Mouse (Mus musculus) kidney, adult 2 months (tissue): ENCODE results near the gene Syne1. TPM values are rescaled to one million over a fixed set of nuclear protein-coding genes. Genes with fewer than 3 reads are reported as not detected.
A peak's percentile ranks its signal among the peaks of the same experiment; 100 is the strongest.

Experiments
- DNase-seq: peaks from one replicate; pipeline ENCODE4 v3.0.0; 2021
- H3K27ac ChIP-seq: fragments of 200-500 bp; 2 replicates; pipeline ENCODE4 v1.5.1; 2012; ENCODE audit warnings: low read depth, low read length, control low read depth, inconsistent platforms; ENCODE audit not compliant: insufficient read depth
- H3K27me3 ChIP-seq: fragments of 200-500 bp; replicated peaks from 2 replicates; pipeline ENCODE4 v1.6.1; 2012; ENCODE audit warnings: mild to moderate bottlenecking, moderate library complexity, low read length, inconsistent platforms; ENCODE audit not compliant: control insufficient read depth, insufficient read depth
- H3K36me3 ChIP-seq: fragments of 200-500 bp; 2 replicates; pipeline ENCODE4 v1.6.1; 2012; ENCODE audit warnings: mild to moderate bottlenecking, moderate library complexity, low read length, inconsistent platforms; ENCODE audit not compliant: control insufficient read depth, insufficient read depth
- H3K4me1 ChIP-seq: fragments of 200-500 bp; 2 replicates; pipeline ENCODE4 v1.6.1; 2011; ENCODE audit warnings: low read length; ENCODE audit not compliant: control insufficient read depth, insufficient read depth
- H3K4me3 ChIP-seq: fragments of 200-500 bp; 2 replicates; pipeline ENCODE4 v1.5.1; 2011; ENCODE audit warnings: mild to moderate bottlenecking, low read depth, low read length, control low read depth; ENCODE audit not compliant: insufficient read depth
- CTCF ChIP-seq: fragments of 200-500 bp; conservative IDR thresholded peaks from 2 replicates; pipeline ENCODE4 v1.5.1; 2011; ENCODE audit warnings: low read depth, mild to moderate bottlenecking, control low read depth, low read length, moderate library complexity, mixed read lengths; ENCODE audit not compliant: insufficient read depth, insufficient read length
- POLR2A ChIP-seq: fragments of 200-500 bp; IDR thresholded peaks from one replicate; pipeline ENCODE4 v1.6.1; 2011; ENCODE audit warnings: low read depth, low read length, control low read depth
- WGBS: fragments of 180-500 bp; shearing (Covaris S2); methylation state at CpG from one replicate; pipeline ENCODE4 v1.1.7; 2018; 5-methylcytosine and 5-hydroxymethylcytosine counted together
- polyA plus RNA-seq: library from polyadenylated mRNA; depleted of rRNA; stranded (reverse); fragments of >200 nt; gene quantifications from 2 replicates; pipeline ENCODE4 v1.2.3, GENCODE M21; 2012

The Syne1 gene
- polyA plus RNA-seq, 1 experiment = 10.2 TPM

- WGBS = 70% methylated on average over 3 of the region's 3 CpGs
- no peak overlapping the region for H3K4me3 ChIP-seq
- TF ChIP-seq CTCF (no peak), POLR2A (no peak)
- no peaks in the 10 kb centered on the region for H3K4me1 ChIP-seq
- no peaks in the 10 kb centered on the region for H3K27me3 ChIP-seq
- H3K36me3 ChIP-seq = no peaks in the 10 kb centered on the region; the same call in 1 of the 2 replicates
- peak; percentile 48 for DNase-seq
- H3K27ac ChIP-seq = peak overlapping the region; percentile 15; the same call in 1 of the 2 replicates
These were observed 411.9 kb downstream of the Syne1 start for GRCm38 (mm10) chr10:5139246-5139931.

GRCm38 (mm10) chr10:5132050-5132449 lies 419.2 kb downstream of the Syne1 start:
- no peak for DNase-seq

DNA sequence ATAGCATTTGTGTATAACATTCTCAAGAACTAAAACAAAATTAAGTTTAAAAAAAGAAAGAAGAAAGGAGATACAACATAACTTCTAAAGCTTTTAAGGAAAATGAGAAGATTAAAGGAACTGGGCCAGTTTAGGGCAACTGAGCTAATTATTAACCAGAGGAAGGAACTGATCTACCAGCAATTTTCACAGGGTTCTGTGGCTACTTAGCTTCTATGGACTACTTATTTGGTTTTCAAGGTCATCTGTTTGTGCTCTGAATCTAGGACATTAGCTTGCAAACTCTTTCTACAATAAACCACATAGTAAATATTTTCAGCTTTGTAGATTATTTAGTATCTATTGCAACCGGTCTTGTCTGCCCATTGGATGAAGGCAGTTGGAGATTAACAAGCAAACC lies 420.8 kb downstream of the Syne1 start:
- DNase-seq = peak; percentile 76
- peaks cover 4% of the 10 kb centered on the region; the same call in 1 of the 2 replicates for H3K4me1 ChIP-seq
- no peak overlapping the region for H3K27ac ChIP-seq
- 27% methylated on average over 1 of the region's 1 CpGs for whole genome bisulfite sequencing
- H3K36me3 ChIP-seq = peaks cover 2% of the 10 kb centered on the region; the same call in 1 of the 2 replicates
- no peak overlapping the region for H3K4me3 ChIP-seq
- TF ChIP-seq POLR2A = no peak
- TF ChIP-seq CTCF = no peak
- no peaks in the 10 kb centered on the region for H3K27me3 ChIP-seq

More at GRCm38 (mm10) chr10:5132050-5132449, 419.2 kb downstream of the Syne1 start:
- TF ChIP-seq CTCF (no peak), POLR2A (no peak)
- Histone ChIP-seq H3K36me3 (0 out of 2 replicates have a peak, but pooled peaks cover 2% of the 10 kb centered on the region), H3K27ac (no peak overlapping the region), H3K27me3 (no peaks in the 10 kb centered on the region), H3K4me3 (no peak overlapping the region), H3K4me1 (peaks cover 4% of the 10 kb centered on the region; the same call in 1 of the 2 replicates)
- WGBS = 86% methylated on average over 3 of the region's 3 CpGs

- DNase-seq = no peak
- H3K27ac ChIP-seq = no peak overlapping the region
- H3K4me1 ChIP-seq = no peaks in the 10 kb centered on the region
- H3K27me3 ChIP-seq = no peaks in the 10 kb centered on the region
- TF ChIP-seq POLR2A = no peak
- TF ChIP-seq CTCF = no peak
- 98% methylated on average over 7 of the region's 7 CpGs for WGBS
- peaks cover 2% of the 10 kb centered on the region; the same call in 1 of the 2 replicates for H3K36me3 ChIP-seq
- no peak overlapping the region for H3K4me3 ChIP-seq
These were observed 426.5 kb downstream of the Syne1 start for GRCm38 (mm10) chr10:5124757-5125156.

GRCm38 (mm10) chr10:5116720-5117119 lies 434.6 kb downstream of the Syne1 start:
- Histone ChIP-seq H3K27me3 (no peaks in the 10 kb centered on the region), H3K36me3 (peaks cover 2% of the 10 kb centered on the region), H3K27ac (no peak overlapping the region), H3K4me1 (no peaks in the 10 kb centered on the region), H3K4me3 (no peak overlapping the region)
- 51% methylated on average over 6 of the region's 6 CpGs for WGBS
- DNase-seq = peak; percentile 18
- TF ChIP-seq POLR2A (no peak), CTCF (no peak)

- 40% methylated on average over 5 of the region's 5 CpGs for WGBS
- Histone ChIP-seq H3K27ac (no peak overlapping the region), H3K27me3 (no peaks in the 10 kb centered on the region), H3K4me1 (no peaks in the 10 kb centered on the region), H3K4me3 (no peak overlapping the region), H3K36me3 (peaks cover 2% of the 10 kb centered on the region)
- no peak for DNase-seq
- TF ChIP-seq POLR2A (no peak), CTCF (no peak)
These were observed 435.1 kb downstream of the Syne1 start for GRCm38 (mm10) chr10:5116155-5116554.

- Histone ChIP-seq H3K4me1 (no peaks in the 10 kb centered on the region), H3K36me3 (peaks cover 2% of the 10 kb centered on the region), H3K27me3 (no peaks in the 10 kb centered on the region), H3K27ac (no peak overlapping the region), H3K4me3 (no peak overlapping the region)
- TF ChIP-seq POLR2A = no peak
- no peak for TF ChIP-seq CTCF
- 79% methylated on average over 5 of the region's 5 CpGs for WGBS
- DNase-seq = no peak
These were observed 440.5 kb downstream of the Syne1 start for GRCm38 (mm10) chr10:5110773-5111172.
